Mouse (Mus musculus): ENCODE results near the gene Mcrip2. TPM values are rescaled to one million over a fixed set of nuclear protein-coding genes. Genes with fewer than 3 reads are reported as not detected.

Mcrip2 gene
- polyA plus RNA-seq, 1 experiment: 17.3 TPM

- DNase-seq (ENCODE audit: low read depth in 1 of 2, low spot score in 2 of 2): no peak
- no peak overlapping the region for H3K4me3 ChIP-seq (ENCODE audit: extremely low read depth, insufficient read depth, insufficient read length)
- peaks cover 20% of the 10 kb centered on the region for H3K4me1 ChIP-seq (ENCODE audit: control insufficient read depth, insufficient read depth, insufficient read length)
- peaks cover 4% of the 10 kb centered on the region; the same call in 1 of the 2 replicates for H3K36me3 ChIP-seq (ENCODE audit: control insufficient read depth, insufficient read depth, low read length)
- TF ChIP-seq CTCF (IDR thresholded peaks at IDR 0.05; ENCODE audit: extremely low read depth, insufficient read depth, insufficient read length, insufficient replicate concordance) (no peak), POLR2A (IDR thresholded peaks at IDR 0.05; ENCODE audit: low read depth, low read length) (no peak)
- WGBS: 79% methylated on average over 17 of the region's 17 CpGs
- no peak overlapping the region for H3K27ac ChIP-seq (ENCODE audit: insufficient read depth, low read length)
- H3K27me3 ChIP-seq (ENCODE audit: control insufficient read depth, insufficient read depth, low read length): no peaks in the 10 kb centered on the region; the same call in 1 of the 2 replicates
Measured at GRCm38 (mm10) chr17:25824362-25825142, 44.0 kb downstream of the Mcrip2 start.

- Histone ChIP-seq H3K4me1 (ENCODE audit: control insufficient read depth, insufficient read depth, insufficient read length) (peaks cover 14% of the 10 kb centered on the region), H3K4me3 (ENCODE audit: extremely low read depth, insufficient read depth, insufficient read length) (peak within 1 kb of the TSS; percentile 85), H3K27me3 (ENCODE audit: control insufficient read depth, insufficient read depth, low read length) (peaks cover 3% of the 10 kb centered on the region), H3K36me3 (ENCODE audit: control insufficient read depth, insufficient read depth, low read length) (peaks cover 4% of the 10 kb centered on the region; the same call in 1 of the 2 replicates), H3K27ac (ENCODE audit: insufficient read depth, low read length) (peak within 1 kb of the TSS; percentile 50)
- DNase-seq (ENCODE audit: low read depth in 1 of 2, low spot score in 2 of 2): peak; percentile 69 to 86
- TF ChIP-seq POLR2A (IDR thresholded peaks at IDR 0.05; ENCODE audit: low read depth, low read length) (peak; percentile 60; the same call in 1 of the 2 replicates), CTCF (IDR thresholded peaks at IDR 0.05; ENCODE audit: extremely low read depth, insufficient read depth, insufficient read length, insufficient replicate concordance) (no peak)
- WGBS: under 1% methylated on average over 18 of the region's 18 CpGs
Measured at GRCm38 (mm10) chr17:25823452-25823851, 45.1 kb downstream of the Mcrip2 start, which contains the start of gene Wdr24. TSS of gene Wdr24 (plus strand) at chr17:25823627.

GRCm38 (mm10) chr17:25818851-25819780 lies 49.4 kb downstream of the Mcrip2 start:
- TF ChIP-seq CTCF (IDR thresholded peaks at IDR 0.05; ENCODE audit: extremely low read depth, insufficient read depth, insufficient read length, insufficient replicate concordance) (no peak), POLR2A (IDR thresholded peaks at IDR 0.05; ENCODE audit: low read depth, low read length) (no peak)
- WGBS: 11% methylated on average over 46 of the region's 46 CpGs
- Histone ChIP-seq H3K27ac (ENCODE audit: insufficient read depth, low read length) (no peak overlapping the region), H3K36me3 (ENCODE audit: control insufficient read depth, insufficient read depth, low read length) (no peaks in the 10 kb centered on the region), H3K4me1 (ENCODE audit: control insufficient read depth, insufficient read depth, insufficient read length) (peaks cover 5% of the 10 kb centered on the region), H3K27me3 (ENCODE audit: control insufficient read depth, insufficient read depth, low read length) (peaks cover 3% of the 10 kb centered on the region), H3K4me3 (ENCODE audit: extremely low read depth, insufficient read depth, insufficient read length) (no peak overlapping the region)
- DNase-seq (ENCODE audit: low read depth in 1 of 2, low spot score in 2 of 2): no peak

- no peak overlapping the region for H3K4me3 ChIP-seq (ENCODE audit: extremely low read depth, insufficient read depth, insufficient read length)
- peaks cover 3% of the 10 kb centered on the region for H3K27me3 ChIP-seq (ENCODE audit: control insufficient read depth, insufficient read depth, low read length)
- no peaks in the 10 kb centered on the region for H3K36me3 ChIP-seq (ENCODE audit: control insufficient read depth, insufficient read depth, low read length)
- no peak for DNase-seq (ENCODE audit: low read depth in 1 of 2, low spot score in 2 of 2)
- WGBS: 77% methylated on average over 11 of the region's 11 CpGs
- H3K4me1 ChIP-seq (ENCODE audit: control insufficient read depth, insufficient read depth, insufficient read length): no peaks in the 10 kb centered on the region
- TF ChIP-seq POLR2A (IDR thresholded peaks at IDR 0.05; ENCODE audit: low read depth, low read length) (no peak), CTCF (IDR thresholded peaks at IDR 0.05; ENCODE audit: extremely low read depth, insufficient read depth, insufficient read length, insufficient replicate concordance) (no peak)
- H3K27ac ChIP-seq (ENCODE audit: insufficient read depth, low read length): no peak overlapping the region
Measured at GRCm38 (mm10) chr17:25817662-25818061, 50.9 kb downstream of the Mcrip2 start.

Other genes with a start within 250 kb of the Mcrip2 start
- gene Gng13, start 151.6 kb downstream of the Mcrip2 start, polyA plus RNA-seq (2012; rRNA removed): 0.16 TPM in 1 of 2 replicates, not detected in the other
- 10.6 and 13.0 TPM in 2 replicates for gene Chtf18, start 141.3 kb downstream of the Mcrip2 start, polyA plus RNA-seq (2012; rRNA removed)
- gene Rpusd1, start 141.1 kb downstream of the Mcrip2 start, polyA plus RNA-seq (2012; rRNA removed): 25.9 and 37.9 TPM in 2 replicates
- gene Mslnl, start 132.7 kb downstream of the Mcrip2 start, polyA plus RNA-seq (2012; rRNA removed): 0.09 and 0.13 TPM in 2 replicates
- gene Msln, start 114.4 kb downstream of the Mcrip2 start, polyA plus RNA-seq (2012; rRNA removed): 3.1 and 6.8 TPM in 2 replicates
- 18.6 and 20.7 TPM in 2 replicates for gene Narfl, start 95.0 kb downstream of the Mcrip2 start, polyA plus RNA-seq (2012; rRNA removed)
- gene Haghl, start 83.1 kb downstream of the Mcrip2 start, polyA plus RNA-seq (2012; rRNA removed): 37.9 and 49.4 TPM in 2 replicates
- gene Ccdc78, start 82.2 kb downstream of the Mcrip2 start, polyA plus RNA-seq (2012; rRNA removed): 0.08 TPM in 1 of 2 replicates, not detected in the other
- gene Fam173a, start 75.9 kb downstream of the Mcrip2 start, polyA plus RNA-seq (2012; rRNA removed): 96.7 and 113 TPM in 2 replicates
- gene AC134908.4, start 73.1 kb downstream of the Mcrip2 start, polyA plus RNA-seq (2012; rRNA removed): 1.1 TPM in 1 of 2 replicates, not detected in the other
- 37.6 and 61.5 TPM in 2 replicates for gene Metrn, start 71.6 kb downstream of the Mcrip2 start, polyA plus RNA-seq (2012; rRNA removed)
- 1.2 and 1.4 TPM in 2 replicates for gene Fbxl16, start 59.7 kb downstream of the Mcrip2 start, polyA plus RNA-seq (2012; rRNA removed)
- gene Wdr24, start 45.1 kb downstream of the Mcrip2 start, polyA plus RNA-seq (2012; rRNA removed): 33.6 and 38.6 TPM in 2 replicates
- gene Jmjd8, start 39.9 kb downstream of the Mcrip2 start, polyA plus RNA-seq (2012; rRNA removed): 30.9 and 31.3 TPM in 2 replicates
- 85.4 and 104 TPM in 2 replicates for gene Stub1, start 35.4 kb downstream of the Mcrip2 start, polyA plus RNA-seq (2012; rRNA removed)
- 5.5 and 7.3 TPM in 2 replicates for gene Rhbdl1, start 31.5 kb downstream of the Mcrip2 start, polyA plus RNA-seq (2012; rRNA removed)
- 29.5 and 34.1 TPM in 2 replicates for gene Gm20683, start 27.0 kb downstream of the Mcrip2 start, polyA plus RNA-seq (2012; rRNA removed)
- gene Rhot2, start 23.9 kb downstream of the Mcrip2 start, polyA plus RNA-seq (2012; rRNA removed): 62.1 and 77.0 TPM in 2 replicates
- 34.5 and 45.0 TPM in 2 replicates for gene Wdr90, start 7.3 kb downstream of the Mcrip2 start, polyA plus RNA-seq (2012; rRNA removed)
- 53.6 and 81.2 TPM in 2 replicates for gene Mettl26, start 6.3 kb upstream of the Mcrip2 start, polyA plus RNA-seq (2012; rRNA removed)
- gene Wfikkn1, start 12.1 kb upstream of the Mcrip2 start, polyA plus RNA-seq (2012; rRNA removed): 0.74 and 0.99 TPM in 2 replicates
- gene Rab40c, start 51.0 kb upstream of the Mcrip2 start, polyA plus RNA-seq (2012; rRNA removed): 26.8 and 31.6 TPM in 2 replicates
- 203 and 239 TPM in 2 replicates for gene Pigq, start 76.2 kb upstream of the Mcrip2 start, polyA plus RNA-seq (2012; rRNA removed)
- 4.3 and 4.7 TPM in 2 replicates for gene Nhlrc4, start 76.2 kb upstream of the Mcrip2 start, polyA plus RNA-seq (2012; rRNA removed)
- gene A930017K11Rik, start 83.8 kb upstream of the Mcrip2 start, polyA plus RNA-seq (2012; rRNA removed): not detected in 2 replicates
- gene Capn15, start 117.0 kb upstream of the Mcrip2 start, polyA plus RNA-seq (2012; rRNA removed): 35.0 and 45.9 TPM in 2 replicates
- 13.3 and 13.6 TPM in 2 replicates for gene Rab11fip3, start 200.8 kb upstream of the Mcrip2 start, polyA plus RNA-seq (2012; rRNA removed)
- gene Decr2, start 221.6 kb upstream of the Mcrip2 start, polyA plus RNA-seq (2012; rRNA removed): 5.7 and 5.8 TPM in 2 replicates
- 13.7 and 17.7 TPM in 2 replicates for gene Nme4, start 226.8 kb upstream of the Mcrip2 start, polyA plus RNA-seq (2012; rRNA removed)
- gene Tmem8, start 244.5 kb upstream of the Mcrip2 start, polyA plus RNA-seq (2012; rRNA removed): 44.9 and 58.3 TPM in 2 replicates

Data from spleen, adult 2 months (tissue).